Mouse (Mus musculus): ENCODE data around the gene Rpl37a.
A peak's percentile ranks its signal among the peaks of the same experiment; 100 is the strongest.

Rpl37a gene

DNA sequence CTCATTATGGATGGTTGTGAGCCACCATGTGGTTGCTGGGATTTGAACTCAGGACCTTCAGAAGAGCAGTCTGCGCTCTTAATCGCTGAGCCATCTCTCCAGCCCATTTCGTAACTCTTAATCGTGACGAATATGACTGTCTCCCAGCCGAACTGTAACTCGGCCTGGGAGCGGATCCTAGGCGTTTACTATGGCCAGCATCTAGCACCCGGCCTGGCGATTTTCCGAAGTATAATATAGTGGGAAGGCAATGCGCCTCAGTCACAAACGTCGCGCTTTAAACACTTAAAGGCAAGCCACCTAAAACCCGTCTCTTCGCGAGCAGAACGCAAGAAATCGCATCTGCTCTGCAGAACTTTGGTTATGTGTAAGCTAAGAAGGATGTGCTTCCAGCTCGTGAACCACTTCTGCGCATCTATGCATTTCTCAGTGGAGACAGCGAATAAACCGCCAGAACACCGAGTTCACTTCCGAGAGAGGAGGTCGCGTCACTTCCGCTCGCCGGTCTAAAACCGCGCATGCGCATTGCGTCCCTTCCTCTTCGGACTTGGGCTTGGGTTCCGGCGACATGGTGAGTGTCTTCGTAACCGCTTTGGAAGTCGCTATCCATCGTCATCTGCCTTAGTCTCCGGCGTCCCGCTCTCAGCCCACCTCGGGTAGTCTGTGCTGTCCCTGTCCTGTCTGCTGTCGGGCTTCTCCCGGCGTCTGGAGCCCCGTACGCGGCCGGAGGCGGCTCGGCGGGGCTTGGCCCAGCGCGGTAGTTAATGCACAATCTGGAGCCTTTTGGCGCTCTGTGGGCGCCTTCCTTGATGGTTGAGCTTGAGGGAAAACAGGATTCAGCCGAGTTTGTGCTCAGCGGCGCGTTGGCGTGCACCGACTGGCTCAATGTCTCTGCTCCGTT lies at the start of gene Rpl37a:
Gene Rpl37a, plus strand, starts transcription at position 538 of the 901 bp plus-strand sequence.
- DNase-seq = peak; percentile 95

DNA sequence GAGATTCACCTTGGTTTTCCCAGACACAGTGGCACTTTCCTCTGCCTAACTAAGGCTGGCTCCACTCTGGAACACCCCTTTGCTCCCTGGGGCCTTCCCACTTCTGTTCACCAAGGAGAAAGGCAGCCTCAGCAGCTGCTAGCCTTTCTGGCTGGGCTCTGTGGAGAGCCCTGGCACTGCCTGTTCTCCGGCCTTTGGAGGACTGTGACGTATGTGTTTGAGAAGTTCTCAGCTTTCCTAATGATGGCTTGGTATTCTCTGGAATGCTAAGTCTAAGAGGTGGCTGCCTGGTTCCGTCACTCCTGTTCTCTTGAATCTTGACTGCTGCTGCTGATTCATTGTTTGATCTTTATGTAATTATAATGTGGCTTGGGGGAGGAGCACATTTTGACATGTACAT lies 38.0 kb upstream of the Rpl37a start:
- DNase-seq = peak; percentile 2

DNA sequence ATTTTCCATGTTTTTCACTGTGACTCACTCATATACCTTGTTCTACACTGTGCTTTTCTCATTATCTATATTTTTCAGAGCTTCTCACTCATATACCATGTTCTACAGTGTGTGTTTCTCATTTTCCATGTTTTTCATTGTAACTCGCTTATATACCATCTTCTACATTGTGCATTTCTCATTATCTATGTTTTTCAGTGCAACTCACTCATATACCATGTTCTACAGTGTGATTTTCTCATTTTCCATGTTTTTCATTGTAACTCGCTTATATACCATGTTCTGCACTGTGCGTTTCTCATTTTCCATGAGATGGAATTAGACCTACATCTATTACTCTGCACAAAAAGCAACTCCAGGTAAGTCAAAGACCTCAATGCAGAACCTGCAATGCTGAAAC lies 14.8 kb upstream of the Rpl37a start:
- no peak for DNase-seq

DNA sequence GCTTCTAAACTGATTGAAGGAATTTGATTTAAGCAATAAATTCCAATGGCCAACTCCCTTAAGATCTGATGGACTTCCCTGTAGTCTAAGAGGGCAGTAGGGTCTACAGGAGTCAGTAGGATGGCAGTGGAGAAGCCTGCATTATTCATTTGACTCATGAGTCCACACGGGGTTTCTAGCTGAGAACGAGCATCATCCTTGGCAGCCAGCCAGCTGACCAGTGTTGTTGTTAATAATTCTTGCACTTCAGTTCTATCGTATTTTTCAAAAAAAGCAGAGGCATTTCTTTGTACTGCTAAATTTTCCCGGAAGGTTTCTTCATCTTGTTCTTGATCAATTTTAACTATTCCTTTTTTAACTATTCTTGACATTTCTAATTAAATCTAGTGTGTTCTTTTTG lies 12.4 kb upstream of the Rpl37a start:
- DNase-seq = peak; percentile 26

DNA sequence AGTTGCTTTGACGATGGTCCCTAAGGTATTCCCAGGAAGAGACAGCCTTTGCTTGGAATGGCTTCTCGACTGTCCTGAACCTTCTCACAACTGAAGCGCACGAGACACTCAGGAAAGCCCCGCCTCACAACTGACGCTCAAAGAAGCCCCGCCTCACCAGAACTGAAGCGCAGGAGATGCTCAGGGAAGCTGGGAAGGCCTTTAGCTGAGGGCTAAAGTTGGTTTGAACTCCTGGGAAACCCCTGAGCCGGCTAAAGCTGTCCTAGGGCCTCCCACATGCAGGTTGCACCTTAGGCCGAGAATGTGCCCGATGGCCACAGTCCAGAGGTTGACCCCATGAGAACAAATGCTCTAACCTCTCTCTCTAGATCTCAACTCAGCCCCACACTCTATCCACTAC lies 10.6 kb upstream of the Rpl37a start, which contains the start of gene Ankar:
Gene Ankar, minus strand, starts transcription at position 101 of the 400 bp plus-strand sequence.
- no peak for DNase-seq

DNA sequence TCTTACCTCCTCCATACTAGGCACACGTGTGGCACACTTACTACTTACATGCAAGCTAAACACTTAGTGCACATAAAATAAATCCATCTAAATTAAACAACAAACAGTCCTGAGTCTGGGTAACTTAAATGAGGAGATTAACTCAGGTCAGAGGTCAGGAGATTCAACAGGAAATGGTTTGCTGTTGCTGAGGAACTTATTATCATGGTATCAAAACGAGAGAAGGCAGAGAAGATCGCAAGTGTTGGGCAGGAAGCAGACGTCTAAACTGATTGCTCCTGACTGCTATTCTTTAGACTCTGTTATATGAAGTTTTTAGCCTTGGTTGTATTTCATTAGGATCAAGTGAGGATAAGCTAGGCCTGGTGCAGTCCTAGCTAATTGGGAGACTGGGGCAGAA lies 3.6 kb upstream of the Rpl37a start:
- no peak for DNase-seq

DNA sequence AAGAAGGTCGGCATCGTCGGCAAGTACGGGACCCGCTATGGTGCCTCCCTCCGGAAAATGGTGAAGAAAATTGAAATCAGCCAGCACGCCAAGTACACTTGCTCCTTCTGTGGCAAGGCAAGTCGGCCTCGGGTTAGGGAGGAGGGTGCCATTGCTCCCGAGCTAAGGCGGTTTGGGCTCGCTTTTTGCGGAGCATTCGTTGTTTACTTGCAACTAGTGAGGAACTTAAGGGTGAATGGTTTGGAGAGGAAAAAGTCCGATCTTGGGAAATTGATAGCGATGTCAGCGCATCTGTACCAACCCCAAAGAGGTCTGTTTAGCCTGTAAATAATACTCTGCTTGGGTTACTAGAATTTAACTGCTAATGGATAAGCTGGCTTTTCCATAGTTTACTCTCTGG lies 594 bp downstream of the Rpl37a start:
- DNase-seq = no peak

DNA sequence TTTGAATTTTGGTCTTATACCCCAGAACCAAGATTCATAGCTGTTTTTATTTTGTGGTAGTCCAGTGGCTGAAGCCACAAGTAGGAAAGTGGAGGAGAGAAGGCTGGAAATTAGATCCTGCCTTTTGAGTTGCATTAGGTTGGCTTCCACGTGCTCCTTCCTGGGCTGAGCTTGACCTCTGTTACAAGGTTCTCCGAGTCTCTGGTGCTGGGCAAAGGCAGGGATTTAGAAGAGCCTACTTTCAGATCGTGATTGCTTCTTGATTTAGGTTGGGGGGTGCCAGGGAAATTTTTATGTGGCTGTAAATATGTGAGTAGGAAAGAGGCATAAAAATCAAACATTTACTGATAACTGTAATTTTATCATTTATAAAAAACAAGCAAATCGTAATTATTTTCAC lies 3.5 kb downstream of the Rpl37a start:
- DNase-seq = no peak

DNA sequence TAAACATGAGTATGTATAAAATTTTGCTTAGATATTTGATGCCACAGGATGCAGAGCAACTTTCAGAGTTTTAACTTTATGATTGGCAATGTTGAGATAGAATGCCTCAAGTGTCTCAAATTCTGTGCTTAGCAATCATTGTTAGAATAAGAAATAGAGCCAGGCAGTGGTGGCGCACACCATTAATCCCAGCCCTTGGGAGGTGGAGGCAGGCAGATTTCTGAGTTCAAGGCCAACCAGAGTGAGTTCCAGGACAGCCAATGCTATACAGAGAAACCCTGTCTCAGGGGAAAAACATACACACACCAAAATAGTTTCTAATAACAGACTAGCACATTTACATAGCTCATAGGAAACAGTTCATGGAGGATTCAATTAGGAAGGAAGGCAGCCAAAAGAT lies 4.0 kb downstream of the Rpl37a start:
- no peak for DNase-seq

DNA sequence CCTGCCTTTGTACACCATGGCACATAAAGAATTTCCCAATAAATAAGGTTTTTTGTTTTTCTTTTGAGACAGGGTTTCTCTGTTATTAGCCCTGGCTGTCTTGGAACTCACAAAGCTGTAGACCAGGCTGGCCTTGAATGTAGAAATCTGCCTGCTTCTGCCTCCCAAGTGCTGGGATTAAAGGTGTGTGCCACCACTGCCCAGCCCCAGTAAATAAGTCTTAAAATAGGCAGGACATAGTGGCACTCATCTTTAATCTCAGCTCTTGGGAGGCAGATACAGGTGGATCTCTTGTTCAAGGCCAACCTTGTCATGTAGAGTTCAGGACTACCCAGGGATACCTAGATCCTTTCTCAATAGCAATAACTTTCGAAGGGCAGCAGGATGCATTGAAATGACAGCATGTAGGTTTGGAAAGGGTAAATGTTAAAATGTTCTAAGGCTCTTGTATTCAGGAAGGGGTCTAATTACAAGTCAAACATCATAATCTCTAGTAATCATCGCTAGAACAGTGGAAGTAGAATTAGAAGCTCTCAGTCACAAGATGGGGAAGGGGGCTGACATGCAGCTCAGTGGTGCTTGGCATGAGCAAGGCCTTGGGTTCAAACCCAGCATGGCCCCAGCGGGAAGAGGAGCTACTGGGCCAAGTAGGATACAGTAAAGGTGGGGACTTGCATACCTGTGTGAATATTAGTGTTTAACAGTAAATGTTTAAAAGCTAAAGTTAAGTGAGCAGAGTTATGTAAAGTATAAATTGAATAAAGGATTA lies 4.7 kb downstream of the Rpl37a start:
- no peak for DNase-seq

DNA sequence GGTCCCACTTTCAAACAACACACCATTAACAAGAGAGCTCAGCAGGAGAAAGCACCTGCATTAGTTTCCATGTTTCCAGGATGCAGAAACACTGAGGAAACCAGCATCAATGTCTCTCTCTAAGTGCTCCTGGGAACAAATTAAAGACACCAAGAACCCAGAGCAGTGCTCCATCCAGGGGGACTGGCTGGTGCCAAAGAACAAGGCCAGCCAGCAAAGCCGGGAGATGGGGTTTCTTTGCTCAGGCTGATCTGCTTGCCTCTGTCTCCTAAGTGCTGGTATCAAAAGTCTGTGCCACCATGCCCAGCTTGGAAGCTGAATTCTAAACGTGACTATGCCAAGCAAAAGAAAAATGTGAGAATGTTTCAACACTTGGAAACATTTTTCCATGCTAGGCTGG lies 5.3 kb downstream of the Rpl37a start:
- DNase-seq = no peak

DNA sequence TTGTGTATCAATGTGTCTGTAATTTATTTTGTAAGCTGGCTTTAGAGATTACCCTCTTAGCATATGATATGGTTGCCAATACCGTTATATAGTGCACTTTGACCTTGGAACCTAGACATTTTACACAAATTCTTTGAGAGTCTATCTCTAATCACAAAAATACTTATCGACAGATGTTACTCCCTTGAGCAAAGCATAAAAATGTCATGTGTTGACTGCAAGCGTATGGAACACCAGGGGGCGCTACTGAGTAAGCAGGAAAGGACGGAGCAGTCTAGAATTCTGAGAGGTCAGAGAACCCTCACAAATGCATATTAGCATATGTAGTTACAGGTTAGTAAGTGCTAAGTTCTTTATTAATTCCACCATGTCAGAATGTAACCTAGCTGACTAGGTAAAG lies 5.8 kb downstream of the Rpl37a start:
- DNase-seq = peak; percentile 91

DNA sequence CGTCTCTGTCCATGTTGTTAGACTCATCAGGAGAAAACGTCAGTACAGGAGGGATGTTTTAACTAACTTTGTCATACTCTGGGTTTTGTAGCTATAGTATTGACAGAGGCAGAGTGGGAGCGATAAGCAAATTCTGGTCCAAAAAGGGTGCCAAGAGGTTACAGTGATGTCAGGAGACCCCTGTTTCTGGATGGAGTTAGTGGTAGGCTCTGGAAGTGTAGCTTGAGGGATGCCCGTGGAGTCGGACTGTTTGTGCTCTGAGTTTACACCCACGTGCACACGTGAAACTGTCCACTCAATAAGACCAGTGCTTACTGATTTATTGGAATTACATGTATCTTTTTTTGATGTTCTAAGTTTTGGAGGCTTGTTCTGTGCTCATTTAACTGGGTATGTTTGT lies 6.5 kb downstream of the Rpl37a start:
- DNase-seq = no peak

DNA sequence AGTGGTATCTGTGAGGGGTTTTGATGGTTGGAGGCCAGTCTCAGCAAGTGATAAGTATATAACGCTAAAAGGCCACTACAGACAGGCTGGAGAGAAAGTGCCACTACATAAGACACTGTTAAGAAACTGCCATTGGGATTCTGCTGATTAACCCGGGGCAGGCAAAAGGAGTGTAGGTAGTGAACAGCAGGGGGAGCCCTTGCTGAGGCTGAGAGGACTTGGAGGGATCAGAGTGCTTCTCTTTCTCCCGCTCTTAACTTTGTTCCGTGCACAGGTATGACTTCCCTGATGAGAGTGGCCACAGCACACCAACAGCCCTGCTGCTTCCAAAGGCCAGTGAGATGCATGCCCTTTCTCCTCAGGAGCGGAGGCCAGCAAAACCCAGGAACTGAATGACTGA lies 7.8 kb downstream of the Rpl37a start:
- DNase-seq = peak; percentile 50

DNA sequence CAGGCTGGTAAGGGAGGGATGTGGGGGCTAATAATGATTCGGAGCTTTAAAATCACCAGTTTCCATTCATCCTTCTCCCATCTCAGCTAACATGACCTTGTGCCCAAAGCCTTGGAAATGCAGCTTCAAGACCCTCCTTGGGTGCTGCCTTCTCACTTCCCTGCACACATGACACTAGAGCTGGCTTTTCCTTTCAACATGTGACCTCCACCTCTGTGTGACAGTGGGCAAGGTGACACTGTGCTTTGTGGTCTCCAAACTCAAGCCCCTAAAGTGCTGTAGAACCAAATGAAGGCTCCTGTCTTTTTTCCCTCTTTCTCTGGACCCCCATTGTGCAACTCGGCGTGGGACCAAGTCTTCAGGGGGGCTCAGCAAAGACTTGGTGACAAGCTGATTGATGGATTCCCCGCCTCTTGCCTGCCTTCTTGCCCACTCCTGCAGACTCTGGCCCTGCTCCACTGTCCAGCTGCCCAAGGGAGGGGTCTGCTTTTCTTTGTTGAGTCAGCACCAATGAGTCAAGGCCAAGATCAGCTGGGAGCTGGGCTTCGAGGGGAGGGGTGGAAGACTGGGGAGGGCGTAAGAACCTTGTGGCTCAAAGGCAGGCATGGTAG lies 9.1 kb downstream of the Rpl37a start:
- peak; percentile 16 for DNase-seq

DNA sequence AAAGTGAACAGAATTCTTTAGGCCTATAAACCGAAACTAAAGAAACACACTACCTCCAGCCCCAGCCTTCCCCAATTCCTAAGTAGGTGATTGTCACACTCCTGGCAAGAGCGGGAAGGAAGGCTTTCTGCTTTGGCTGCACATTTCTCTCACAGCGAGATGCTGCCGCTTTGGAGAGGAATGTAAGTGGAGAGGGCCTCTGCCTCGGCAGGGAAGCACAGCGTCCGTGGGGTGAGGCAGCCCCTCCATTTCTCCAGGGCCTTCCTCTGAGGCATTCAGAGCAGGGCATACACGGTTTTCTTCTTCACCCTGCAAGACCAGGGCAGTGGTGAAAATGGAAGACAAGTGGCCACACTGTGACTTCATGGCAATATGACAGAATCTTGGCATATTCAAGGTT lies 11.6 kb downstream of the Rpl37a start:
- no peak for DNase-seq

DNA sequence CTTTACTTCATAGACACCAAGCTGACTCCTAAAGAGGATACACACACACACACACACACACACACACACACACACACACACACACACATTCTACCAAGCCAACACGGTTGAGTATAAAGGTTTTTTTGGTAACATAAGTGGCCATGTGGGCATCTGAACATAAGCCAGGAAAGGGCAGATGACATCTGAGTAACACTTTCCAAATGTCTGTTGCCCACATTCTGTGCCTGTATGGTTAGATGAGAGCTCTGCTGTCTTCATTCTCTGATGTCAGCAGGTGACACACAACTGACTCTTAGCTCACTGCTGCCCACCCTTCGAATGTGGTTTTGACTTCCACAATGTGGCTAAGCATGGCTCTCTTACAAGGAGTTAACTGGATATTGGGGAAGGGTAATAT lies 13.3 kb downstream of the Rpl37a start:
- no peak for DNase-seq

DNA sequence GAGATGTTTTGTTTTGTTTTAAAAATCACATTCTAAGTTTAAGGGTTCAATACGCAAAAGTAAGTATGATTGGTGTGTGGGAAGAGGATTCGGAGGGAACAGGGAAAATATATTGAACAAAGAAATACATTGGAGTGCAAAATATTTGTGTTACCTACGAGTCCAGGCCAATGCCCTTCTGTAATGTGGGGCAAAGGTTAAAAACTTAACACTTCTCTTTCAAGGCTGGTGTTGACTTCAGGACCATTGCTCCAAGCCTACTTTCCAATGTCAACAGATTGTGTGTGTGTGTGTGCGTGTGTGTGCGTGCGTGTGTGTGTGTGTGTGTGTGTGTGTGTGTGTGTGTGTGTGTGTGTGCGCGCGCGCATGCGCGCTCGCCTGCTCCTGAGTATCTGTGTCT lies 14.9 kb downstream of the Rpl37a start:
- no peak for DNase-seq

DNA sequence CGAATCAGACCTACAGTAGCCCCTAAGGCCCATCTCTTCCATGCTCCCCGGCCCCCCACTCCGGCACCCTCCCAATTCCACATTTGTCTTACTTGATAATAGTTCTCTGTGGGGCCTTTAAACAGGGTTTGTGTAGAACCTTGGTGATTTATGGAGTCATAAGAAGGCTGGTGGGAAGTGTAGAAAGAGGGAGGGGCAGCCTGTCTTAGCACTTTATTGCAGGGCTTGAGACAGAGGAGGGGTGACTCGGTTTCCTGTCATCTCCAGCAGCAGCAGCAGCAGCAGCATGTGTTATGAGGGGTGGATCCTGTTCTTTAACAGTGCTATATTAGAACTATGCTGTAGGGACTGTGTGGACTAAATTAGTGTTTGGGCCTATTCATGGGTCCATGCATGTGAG lies 17.7 kb downstream of the Rpl37a start:
- DNase-seq = no peak

DNA sequence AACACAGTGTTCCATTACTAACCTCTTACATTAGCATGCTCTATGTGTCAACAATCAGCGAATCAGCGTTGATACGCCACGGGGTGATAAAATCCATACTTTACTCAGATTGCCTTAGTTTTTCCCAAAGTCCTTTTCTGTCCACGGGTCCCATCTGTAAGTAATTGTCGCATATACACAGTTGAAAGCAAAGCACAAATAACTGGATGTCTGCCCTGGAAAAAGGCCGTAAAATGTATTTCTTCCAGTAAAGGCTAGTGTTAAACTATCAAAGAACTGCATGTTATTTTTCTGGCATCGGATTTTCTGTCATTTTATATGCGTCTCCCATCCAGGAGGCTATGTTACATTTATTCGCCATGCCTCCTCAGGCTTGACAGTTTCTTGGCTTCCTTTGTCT lies 19.0 kb downstream of the Rpl37a start:
- DNase-seq = no peak

DNA sequence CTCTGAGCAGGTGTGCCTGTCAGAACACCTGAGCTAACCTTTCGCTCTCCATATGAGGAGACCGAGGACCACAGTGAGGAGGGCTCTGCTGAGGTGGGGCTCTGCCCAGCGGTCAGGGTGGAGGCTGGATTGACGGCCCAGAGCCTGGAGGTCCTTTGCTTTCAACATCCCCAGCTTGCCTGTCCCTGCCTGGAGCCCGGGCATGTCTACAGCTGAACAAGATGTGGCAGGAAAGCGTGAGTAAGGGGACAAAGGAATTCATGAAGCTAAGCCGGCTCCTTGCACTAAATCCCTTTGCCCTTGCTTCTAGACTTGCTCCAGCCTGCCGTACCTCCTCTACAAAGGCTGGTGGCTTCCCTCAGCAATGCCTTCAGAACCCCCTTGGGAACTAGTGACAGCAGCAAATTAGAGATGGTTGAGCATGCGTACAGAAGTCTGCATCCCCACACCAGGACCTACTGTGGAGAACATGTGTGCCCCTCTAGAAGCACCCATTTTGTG lies 22.2 kb downstream of the Rpl37a start:
- DNase-seq = no peak

DNA sequence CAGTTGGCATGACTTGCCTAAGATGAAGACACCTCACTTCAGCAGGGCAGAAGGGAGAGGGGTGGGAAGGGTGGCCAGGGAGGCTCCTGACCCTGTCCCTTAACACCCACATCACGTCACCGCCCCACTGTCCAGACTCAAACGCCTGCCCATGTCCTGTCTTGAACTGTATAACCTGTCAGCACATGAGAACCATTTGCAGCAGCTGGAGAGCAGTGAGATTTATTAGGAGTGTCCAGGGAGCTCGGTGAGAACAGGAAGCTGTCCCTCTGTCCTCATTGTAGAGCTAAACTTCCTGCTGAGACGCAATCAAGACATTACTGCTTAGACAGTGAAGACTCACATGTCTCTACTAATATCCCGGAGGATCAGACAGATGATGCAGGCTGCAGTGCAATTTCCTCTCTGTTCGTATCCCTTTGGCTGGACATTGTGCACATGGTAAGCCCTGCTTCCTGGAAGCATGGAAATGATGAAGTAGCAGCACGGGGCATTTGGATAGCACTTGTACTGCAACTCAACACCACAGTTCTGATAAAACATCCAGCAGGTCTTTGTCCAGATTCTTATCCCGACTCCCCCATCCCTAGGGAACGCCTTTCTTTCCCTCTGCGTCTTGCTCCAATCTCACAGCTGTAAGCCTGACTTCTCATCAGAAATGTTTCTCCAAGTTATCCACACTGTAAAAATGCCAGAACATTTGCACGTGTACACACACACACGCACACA lies 25.5 kb downstream of the Rpl37a start:
- no peak for DNase-seq

All from right cerebral cortex, postnatal 4 days (tissue).